Mouse (Mus musculus): ENCODE measurements around the gene Arap1.

DNA sequence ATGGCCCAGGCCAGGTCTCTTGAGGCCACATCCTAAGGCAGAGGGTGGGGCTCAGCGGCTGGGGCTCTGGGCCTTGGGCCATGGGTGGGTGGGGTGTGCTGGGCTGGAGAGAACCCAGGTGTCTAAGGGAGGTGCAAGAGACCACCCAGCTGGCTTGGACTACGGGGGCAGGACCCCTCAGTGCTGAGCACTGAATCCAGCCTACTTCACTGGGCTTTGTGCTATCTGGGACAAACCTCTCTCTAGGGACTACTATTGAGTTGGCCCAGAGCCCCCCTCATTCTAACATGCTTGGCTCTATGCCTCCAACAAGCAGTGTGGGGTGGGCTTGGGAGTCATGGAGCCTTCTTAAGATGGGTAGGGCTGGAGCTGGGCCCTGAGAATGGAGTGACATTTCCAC is 47.6 kb downstream of the Arap1 start:
- TF ChIP-seq CTCF (conservative IDR thresholded peaks at IDR 0.05; ENCODE audit: low read length), result no peak
- TF ChIP-seq NANOG (IDR thresholded peaks at IDR 0.05; ENCODE audit: borderline replicate concordance, low read length), result no peak
- TF ChIP-seq POU5F1 (IDR thresholded peaks at IDR 0.05; ENCODE audit: borderline replicate concordance, low read length), result no peak
